Mouse (Mus musculus): ENCODE data around the gene Sp7. TPM values are rescaled to one million over a fixed set of nuclear protein-coding genes. Genes with fewer than 3 reads are reported as not detected.
A peak's percentile ranks its signal among the peaks of the same experiment; 100 is the strongest.

Gene Sp7
- total RNA-seq (2012; rRNA removed) (not detected in 2 replicates), polyA plus RNA-seq (2012; ENCODE audit: insufficient read depth in 1 of 2, insufficient read length in 2 of 2, low read depth in 1 of 2, low replicate concordance in 2 of 2, missing spikeins in 1 of 2) (not detected)

DNA sequence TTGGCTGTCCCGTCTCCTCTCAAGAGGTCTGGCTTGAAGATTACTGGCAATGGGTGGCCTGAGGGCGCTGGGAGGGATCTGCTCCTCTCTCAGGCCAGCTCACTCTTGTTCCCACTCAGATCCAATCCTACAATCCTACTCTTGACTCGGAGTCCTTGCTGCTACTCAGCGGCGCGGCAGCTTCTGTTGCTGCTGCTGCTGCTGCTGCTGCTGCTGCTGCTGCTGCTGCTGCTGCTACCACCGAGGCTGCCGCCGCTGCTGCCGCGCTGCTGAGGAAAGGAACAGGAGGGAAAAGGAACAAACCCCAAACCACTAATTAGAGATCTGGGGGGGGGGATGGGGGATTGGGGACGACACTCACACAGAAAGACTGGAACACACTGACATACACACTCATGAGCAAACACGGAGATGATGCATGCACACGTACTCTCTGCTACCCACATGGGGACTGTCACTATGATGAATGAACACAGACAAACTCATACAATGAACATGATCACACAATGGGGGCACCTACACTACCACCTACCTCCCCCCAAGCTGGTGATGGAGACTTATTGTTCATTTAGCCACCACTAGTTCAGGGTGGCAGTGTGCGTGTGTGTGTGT lies at the start of gene Sp7:
Gene Sp7 (minus strand): TSS at position 450 of the 612 bp plus-strand sequence.
- no peaks in the 10 kb centered on the region for H3K9me3 ChIP-seq (replicated peaks; ENCODE audit: insufficient read depth, low read length)
- peaks cover 0 to 11% of the 10 kb centered on the region in 2 experiments; a peak in 2 of 4 replicates for H3K4me1 ChIP-seq (ENCODE audit: control insufficient read depth in 1 of 2, insufficient read depth in 2 of 2, low read length in 2 of 2)
- no peak within 1 kb of the TSS for H3K4me3 ChIP-seq (ENCODE audit: control insufficient read depth in 1 of 2, insufficient read depth in 1 of 2, low read depth in 2 of 2, low read length in 2 of 2)
- TF ChIP-seq ELF1 (IDR thresholded peaks at IDR 0.05; ENCODE audit: low read depth, low read length) (no peak), TCF12 (IDR thresholded peaks at IDR 0.05; ENCODE audit: low read depth, low read length) (no peak), ZMIZ1 (IDR thresholded peaks at IDR 0.05; ENCODE audit: low read depth, low read length) (no peak), MAX (IDR thresholded peaks at IDR 0.05; ENCODE audit: low read length) (no peak), TBP (IDR thresholded peaks at IDR 0.05; ENCODE audit: low read depth, low read length) (no peak), CTCF (IDR thresholded peaks at IDR 0.05 in 2 of 3, conservative IDR thresholded peaks at IDR 0.05 in 1 of 3; ENCODE audit: control insufficient read depth in 1 of 3, insufficient read depth in 1 of 3, low read depth in 2 of 3, low read length in 3 of 3, poor library complexity in 1 of 3, severe bottlenecking in 1 of 3) (no peak)
- peaks cover 0 to 5% of the 10 kb centered on the region in 2 experiments; a peak in 2 of 4 replicates for H3K36me3 ChIP-seq (ENCODE audit: control insufficient read depth in 1 of 2, insufficient read depth in 2 of 2, low read length in 2 of 2)
- no peak for DNase-seq (ENCODE audit: low read depth, low spot score)
- peaks cover 4 to 16% of the 10 kb centered on the region in 2 experiments; a peak in 3 of 4 replicates for H3K27me3 ChIP-seq (ENCODE audit: control insufficient read depth in 1 of 2, insufficient read depth in 2 of 2, low read length in 2 of 2)
- no peak within 1 kb of the TSS for H3K27ac ChIP-seq (ENCODE audit: control insufficient read depth, low read depth, low read length)
- H3K9ac ChIP-seq (ENCODE audit: control insufficient read depth, low read depth, low read length, poor library complexity, severe bottlenecking): no peak within 1 kb of the TSS
- no peaks in the 10 kb centered on the region for H3K79me2 ChIP-seq (ENCODE audit: control insufficient read depth, insufficient read depth, low read length, poor library complexity)

DNA sequence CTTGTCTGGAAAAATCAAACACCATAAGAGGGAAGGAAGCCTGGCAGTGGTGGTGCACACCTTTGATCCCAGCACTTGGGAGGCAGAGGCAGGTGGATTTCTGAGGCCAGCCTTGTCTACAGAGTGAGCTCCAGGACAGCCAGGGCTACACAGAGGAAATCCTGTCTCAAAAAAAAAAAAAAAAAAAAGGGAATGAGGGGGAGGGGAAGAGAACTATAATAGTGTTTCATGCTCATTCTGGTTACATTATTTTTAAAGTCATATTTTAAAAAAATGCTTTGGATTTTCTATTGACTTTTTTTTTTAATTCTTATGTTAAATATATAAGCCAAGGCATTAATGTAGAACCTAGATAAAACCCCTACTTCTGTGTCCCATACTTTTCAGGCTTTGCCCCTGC lies 46.7 kb upstream of the Sp7 start:
- Histone ChIP-seq H3K4me1 (ENCODE audit: control insufficient read depth in 1 of 2, insufficient read depth in 2 of 2, low read length in 2 of 2) (peaks cover 5 to 11% of the 10 kb centered on the region in 2 experiments), H3K79me2 (ENCODE audit: control insufficient read depth, insufficient read depth, low read length, poor library complexity) (peaks cover 49% of the 10 kb centered on the region), H3K9ac (ENCODE audit: control insufficient read depth, low read depth, low read length, poor library complexity, severe bottlenecking) (no peak overlapping the region), H3K27me3 (ENCODE audit: control insufficient read depth in 1 of 2, insufficient read depth in 2 of 2, low read length in 2 of 2) (no peaks in the 10 kb centered on the region), H3K36me3 (ENCODE audit: control insufficient read depth in 1 of 2, insufficient read depth in 2 of 2, low read length in 2 of 2) (peaks cover 19 to 46% of the 10 kb centered on the region in 2 experiments), H3K9me3 (replicated peaks; ENCODE audit: insufficient read depth, low read length) (no peaks in the 10 kb centered on the region), H3K4me3 (ENCODE audit: control insufficient read depth in 1 of 2, insufficient read depth in 1 of 2, low read depth in 2 of 2, low read length in 2 of 2) (no peak overlapping the region), H3K27ac (ENCODE audit: control insufficient read depth, low read depth, low read length) (no peak overlapping the region)
- DNase-seq (ENCODE audit: low read depth, low spot score): no peak
- TF ChIP-seq ZKSCAN1 (IDR thresholded peaks at IDR 0.05; ENCODE audit: low read depth, low read length): no peak
- TF ChIP-seq RCOR1 (IDR thresholded peaks at IDR 0.05; ENCODE audit: low read depth, low read length): no peak
- no peak for TF ChIP-seq ZC3H11A (IDR thresholded peaks at IDR 0.05; ENCODE audit: low read depth, low read length)
- TF ChIP-seq HCFC1 (IDR thresholded peaks at IDR 0.05; ENCODE audit: low read depth, low read length): no peak
- no peak for TF ChIP-seq SIN3A (IDR thresholded peaks at IDR 0.05; ENCODE audit: low read length)
- TF ChIP-seq ZNF384 (IDR thresholded peaks at IDR 0.05; ENCODE audit: low read depth, low read length): peak; percentile 77
- no peak for TF ChIP-seq ELF1 (IDR thresholded peaks at IDR 0.05; ENCODE audit: low read depth, low read length)
- no peak for TF ChIP-seq MAFK (IDR thresholded peaks at IDR 0.05; ENCODE audit: borderline replicate concordance, low read depth, low read length)

DNA sequence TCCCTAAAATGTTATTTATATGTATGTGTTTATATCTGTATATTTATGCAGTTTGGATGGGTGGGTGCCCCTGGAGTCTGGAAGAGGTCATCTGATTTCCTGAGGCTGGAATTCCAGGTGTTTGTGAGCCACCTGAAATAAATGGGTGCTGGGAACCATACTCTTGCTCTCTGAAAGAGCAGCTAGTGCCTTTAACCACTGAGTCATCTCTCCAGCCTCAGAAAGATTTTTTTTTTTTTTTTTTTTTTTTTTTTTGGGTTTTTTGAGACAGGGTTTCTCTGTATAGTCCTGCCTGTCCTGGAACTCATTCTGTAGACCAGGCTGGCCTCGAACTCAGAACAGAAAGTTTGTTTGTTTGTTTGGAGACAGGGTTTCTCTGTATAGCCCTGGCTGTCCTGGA lies 44.1 kb upstream of the Sp7 start:
- no peak for TF ChIP-seq TCF12 (IDR thresholded peaks at IDR 0.05; ENCODE audit: low read depth, low read length)
- no peak for TF ChIP-seq POLR2A (IDR thresholded peaks at IDR 0.05; ENCODE audit: control insufficient read depth in 1 of 2, insufficient read depth in 1 of 2, low read depth in 1 of 2, low read length in 2 of 2, poor library complexity in 1 of 2)
- peak; percentile 50 for TF ChIP-seq ZNF384 (IDR thresholded peaks at IDR 0.05; ENCODE audit: low read depth, low read length)
- TF ChIP-seq NRF1 (IDR thresholded peaks at IDR 0.05; ENCODE audit: insufficient read depth, low read depth, low read length, poor library complexity, severe bottlenecking): no peak
- no peak for TF ChIP-seq E2F4 (IDR thresholded peaks at IDR 0.05; ENCODE audit: borderline replicate concordance, low read depth, low read length)
- Histone ChIP-seq H3K27me3 (ENCODE audit: control insufficient read depth in 1 of 2, insufficient read depth in 2 of 2, low read length in 2 of 2) (no peaks in the 10 kb centered on the region), H3K4me1 (ENCODE audit: control insufficient read depth in 1 of 2, insufficient read depth in 2 of 2, low read length in 2 of 2) (peaks cover 5 to 21% of the 10 kb centered on the region in 2 experiments; a peak in 3 of 4 replicates), H3K79me2 (ENCODE audit: control insufficient read depth, insufficient read depth, low read length, poor library complexity) (peaks cover 52% of the 10 kb centered on the region), H3K9ac (ENCODE audit: control insufficient read depth, low read depth, low read length, poor library complexity, severe bottlenecking) (no peak overlapping the region), H3K36me3 (ENCODE audit: control insufficient read depth in 1 of 2, insufficient read depth in 2 of 2, low read length in 2 of 2) (peaks cover 19 to 49% of the 10 kb centered on the region in 2 experiments), H3K27ac (ENCODE audit: control insufficient read depth, low read depth, low read length) (no peak overlapping the region), H3K9me3 (replicated peaks; ENCODE audit: insufficient read depth, low read length) (no peaks in the 10 kb centered on the region), H3K4me3 (ENCODE audit: control insufficient read depth in 1 of 2, insufficient read depth in 1 of 2, low read depth in 2 of 2, low read length in 2 of 2) (no peak overlapping the region)
- no peak for DNase-seq (ENCODE audit: low read depth, low spot score)

Measured in MEL (cell line).